Mouse (Mus musculus) c-Kit-positive CD71-positive TER-119-negative erythroid progenitor cells, embryonic 14.5 days (primary cell): ENCODE data around the gene Lsm10.
A peak's percentile ranks its signal among the peaks of the same experiment; 100 is the strongest.

Experiments
- DNase-seq: peaks from one replicate; pipeline ENCODE4 v3.0.0-alpha.2; 2013; ENCODE audit warnings: low read depth

The Lsm10 gene

GRCm38 (mm10) chr4:126096464-126097111 lies at the start of gene Lsm10:
Gene Lsm10, plus strand, starts transcription at chr4:126096623.
- DNase-seq = peak; percentile 93

- DNase-seq = peak; percentile 85
Measured at GRCm38 (mm10) chr4:126046851-126047585, 49.4 kb upstream of the Lsm10 start, which contains the start of gene Mrps15. Gene Mrps15, plus strand, starts transcription at chr4:126046925.

DNA sequence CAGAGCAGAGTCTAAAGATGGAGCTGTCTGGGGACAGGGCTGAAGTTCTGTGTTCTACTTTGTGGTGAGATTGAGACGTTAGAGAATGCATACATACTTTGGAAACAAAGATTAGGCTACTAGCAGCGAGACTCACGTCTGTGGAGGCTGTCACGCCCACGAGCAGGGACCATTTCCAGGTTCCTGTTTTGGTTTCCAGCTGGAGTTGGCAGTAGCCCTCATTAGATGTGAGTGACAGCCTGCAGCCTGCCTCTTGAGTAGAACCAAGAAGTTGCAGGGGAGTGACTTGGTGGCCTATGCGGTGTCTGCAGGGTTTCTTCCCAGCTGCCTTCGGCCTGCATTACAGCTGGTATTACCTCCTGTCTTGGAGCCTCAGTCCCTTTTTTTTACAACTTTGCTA lies 44.8 kb upstream of the Lsm10 start:
- no peak for DNase-seq

DNA sequence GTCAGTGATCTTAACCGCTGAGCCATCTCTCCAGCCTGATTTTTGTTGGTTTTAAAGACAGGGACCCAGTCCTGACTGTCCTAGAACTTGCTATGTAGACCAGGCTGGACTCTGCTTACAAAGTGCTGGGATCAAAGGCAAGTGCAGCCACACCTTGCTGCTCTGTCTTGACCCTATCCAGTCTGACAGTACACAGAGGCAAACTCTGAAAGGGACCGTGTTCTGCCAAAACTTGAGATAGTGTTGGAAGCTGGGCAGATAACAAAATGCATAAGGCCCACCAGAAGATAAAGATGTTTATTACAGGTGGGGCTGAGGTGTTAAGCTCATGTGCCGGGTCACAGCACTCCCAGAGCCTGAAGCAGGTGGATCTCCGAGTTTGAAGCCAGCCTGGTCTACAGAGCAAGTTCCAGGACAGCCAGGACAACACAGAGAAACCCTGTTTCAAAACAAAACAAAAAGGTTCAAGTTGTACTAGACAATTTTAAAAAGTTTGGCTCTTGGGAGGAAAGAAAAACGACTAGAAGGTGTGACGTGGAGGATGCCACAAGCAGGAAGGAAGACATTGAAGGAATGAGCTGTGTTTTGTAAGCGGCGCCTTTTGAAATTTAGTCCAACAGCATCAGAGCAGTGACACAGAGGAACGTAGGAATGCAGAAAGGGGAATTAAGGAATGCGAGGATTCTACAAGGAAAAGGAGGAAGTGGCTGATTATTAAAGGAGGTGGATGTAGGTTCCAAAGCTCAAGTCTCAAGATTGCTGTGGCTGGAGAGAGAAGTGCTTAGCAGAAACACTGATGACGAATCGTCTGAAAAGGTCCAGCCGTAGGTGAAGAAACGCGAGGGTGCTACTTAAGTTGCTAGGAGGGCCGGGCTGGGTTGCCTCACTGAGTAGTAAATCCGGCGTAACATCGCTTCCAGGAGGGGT lies 39.0 kb upstream of the Lsm10 start:
- DNase-seq = peak; percentile 28

DNA sequence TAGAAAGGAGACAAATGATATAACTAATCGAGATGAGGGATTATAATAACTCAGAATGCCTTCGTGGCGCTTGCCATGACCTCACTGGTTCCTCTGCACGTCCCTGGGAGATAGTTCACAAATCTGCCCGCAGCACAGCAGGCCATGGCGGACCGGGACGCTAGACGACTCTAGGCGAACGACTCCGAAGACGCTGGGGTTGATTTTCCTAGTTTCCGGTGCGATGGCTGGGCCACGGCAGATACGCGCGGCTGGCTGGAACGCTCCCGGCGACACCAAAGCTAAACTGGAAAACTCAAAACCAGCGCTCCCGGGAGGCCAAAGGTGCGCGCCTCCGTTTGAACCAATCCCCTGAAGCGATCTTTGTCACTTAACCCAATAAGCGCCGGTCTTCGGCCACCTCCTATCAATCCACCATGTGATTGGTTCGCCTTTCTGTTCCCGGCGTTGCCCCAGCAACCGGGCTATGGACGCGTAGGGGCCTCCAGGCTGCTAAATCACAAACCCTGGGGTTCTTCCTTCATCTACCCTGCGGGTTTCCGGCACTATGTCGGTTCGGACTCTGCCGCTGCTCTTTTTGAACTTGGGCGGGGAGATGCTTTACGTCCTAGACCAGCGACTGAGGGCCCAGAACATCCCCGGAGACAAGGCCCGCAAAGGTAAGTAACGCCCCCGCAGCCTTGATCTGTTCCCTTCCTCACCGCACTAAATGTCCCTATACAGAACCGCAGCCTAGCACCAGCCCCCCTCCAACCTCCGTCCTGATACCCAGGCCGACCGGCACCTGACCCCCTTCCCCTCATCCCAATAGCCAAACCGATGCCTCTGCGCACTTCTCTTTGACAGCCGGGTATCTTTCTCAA lies 38.1 kb upstream of the Lsm10 start, which contains the start of gene Oscp1:
TSS of gene Oscp1 (plus strand) at position 432 of the 863 bp plus-strand sequence.
- peak; percentile 91 for DNase-seq

DNA sequence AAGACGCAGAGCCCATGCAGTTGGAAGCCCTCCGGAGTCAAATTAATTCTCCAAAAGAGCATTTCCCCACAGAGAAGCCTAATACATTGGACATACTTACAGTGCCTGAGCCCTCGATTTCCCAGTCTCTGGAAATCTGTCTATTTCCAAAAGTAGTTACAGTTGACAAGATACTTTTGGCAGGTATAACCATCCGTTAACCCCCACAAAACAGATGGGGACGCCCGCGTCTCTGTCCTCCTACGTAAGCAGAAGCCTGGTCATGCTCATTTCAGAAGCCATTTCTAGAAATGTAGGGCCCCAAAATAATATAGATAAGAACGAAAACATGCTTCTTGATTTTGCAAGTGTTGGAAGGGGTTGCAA lies 37.4 kb upstream of the Lsm10 start:
- DNase-seq = no peak

- peak; percentile 29 for DNase-seq
Measured at GRCm38 (mm10) chr4:126062856-126063255, 33.6 kb upstream of the Lsm10 start.

DNA sequence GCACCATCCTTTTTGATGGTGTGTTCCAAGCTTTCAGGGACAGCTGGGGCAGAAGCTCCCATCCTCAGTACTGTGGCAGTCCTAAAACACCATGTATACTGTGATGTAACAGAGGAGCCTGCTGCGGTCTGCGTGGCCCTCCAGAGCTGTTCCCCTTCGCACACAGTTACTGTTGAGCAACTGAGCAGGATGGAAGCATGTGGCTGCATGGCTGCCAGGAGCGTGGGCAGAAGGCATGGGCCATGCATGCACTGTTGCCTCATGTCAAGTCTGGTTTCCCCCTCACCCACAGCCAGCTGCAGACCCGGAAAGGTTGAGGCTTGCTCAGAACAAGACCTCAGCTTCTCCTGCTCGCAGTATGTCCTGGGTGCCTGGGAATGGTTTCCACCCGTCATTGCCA lies 31.2 kb upstream of the Lsm10 start:
- no peak for DNase-seq

DNA sequence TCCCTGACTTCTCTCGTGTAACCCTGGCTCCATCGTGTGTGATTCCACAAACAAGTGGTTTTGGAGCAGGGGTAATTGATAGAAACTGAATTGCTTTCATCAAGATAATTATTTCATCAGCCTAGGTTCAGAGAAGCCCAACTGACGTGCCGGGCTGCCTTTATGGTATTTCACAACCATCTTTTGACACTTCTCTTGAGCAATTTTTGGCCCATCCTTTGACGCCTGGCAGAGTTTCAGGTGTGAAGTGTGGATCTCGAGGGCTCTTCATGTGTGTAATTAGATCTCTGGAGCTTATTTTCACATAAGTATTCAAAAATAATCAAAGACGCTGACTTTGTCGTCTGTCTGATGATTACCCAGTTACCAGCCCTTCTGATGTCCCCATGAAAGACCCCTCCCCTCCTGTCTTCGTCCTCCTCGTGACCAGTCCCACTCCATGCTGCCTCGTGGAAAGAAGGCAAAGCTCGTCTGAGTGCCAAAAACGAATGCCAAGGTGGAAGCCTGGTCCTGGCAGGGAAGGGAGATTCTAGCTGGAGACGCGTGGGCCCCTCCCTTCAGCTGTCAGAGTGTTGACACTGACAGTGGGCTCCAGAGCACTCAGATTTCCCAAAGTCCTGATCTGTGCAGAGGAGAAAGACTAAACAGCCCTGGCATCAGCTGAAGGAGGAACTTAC lies 28.9 kb upstream of the Lsm10 start:
- no peak for DNase-seq

DNA sequence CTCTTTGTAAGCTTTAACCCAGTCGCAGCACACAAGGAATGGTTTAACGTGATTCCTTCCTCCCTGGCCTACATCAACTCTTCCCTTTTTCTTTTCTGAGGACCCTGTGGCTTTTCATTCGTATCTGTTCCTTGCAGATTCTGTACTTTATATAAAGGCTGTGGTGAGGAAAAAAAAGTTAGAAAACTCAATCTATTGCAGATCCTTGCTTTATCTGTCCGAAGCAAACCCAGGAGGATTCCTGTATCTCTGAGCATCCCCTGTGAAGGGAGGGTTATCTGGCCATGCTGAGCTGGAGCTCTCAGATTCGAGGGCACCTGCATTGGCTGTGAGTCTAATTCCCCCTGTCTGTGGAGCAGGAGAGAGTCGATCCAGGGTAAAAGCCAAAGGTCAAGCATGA lies 27.6 kb upstream of the Lsm10 start:
- DNase-seq = no peak

GRCm38 (mm10) chr4:126077833-126078232 lies 18.6 kb upstream of the Lsm10 start:
- no peak for DNase-seq

GRCm38 (mm10) chr4:126079266-126079665 lies 17.2 kb upstream of the Lsm10 start:
- no peak for DNase-seq

- no peak for DNase-seq
Measured at GRCm38 (mm10) chr4:126081601-126082000, 14.8 kb upstream of the Lsm10 start.

- no peak for DNase-seq
Measured at GRCm38 (mm10) chr4:126083021-126083420, 13.4 kb upstream of the Lsm10 start.

GRCm38 (mm10) chr4:126084382-126084781 lies 12.0 kb upstream of the Lsm10 start:
- DNase-seq = no peak

- DNase-seq = peak; percentile 73
Measured at GRCm38 (mm10) chr4:126085996-126086576, 10.3 kb upstream of the Lsm10 start.

DNA sequence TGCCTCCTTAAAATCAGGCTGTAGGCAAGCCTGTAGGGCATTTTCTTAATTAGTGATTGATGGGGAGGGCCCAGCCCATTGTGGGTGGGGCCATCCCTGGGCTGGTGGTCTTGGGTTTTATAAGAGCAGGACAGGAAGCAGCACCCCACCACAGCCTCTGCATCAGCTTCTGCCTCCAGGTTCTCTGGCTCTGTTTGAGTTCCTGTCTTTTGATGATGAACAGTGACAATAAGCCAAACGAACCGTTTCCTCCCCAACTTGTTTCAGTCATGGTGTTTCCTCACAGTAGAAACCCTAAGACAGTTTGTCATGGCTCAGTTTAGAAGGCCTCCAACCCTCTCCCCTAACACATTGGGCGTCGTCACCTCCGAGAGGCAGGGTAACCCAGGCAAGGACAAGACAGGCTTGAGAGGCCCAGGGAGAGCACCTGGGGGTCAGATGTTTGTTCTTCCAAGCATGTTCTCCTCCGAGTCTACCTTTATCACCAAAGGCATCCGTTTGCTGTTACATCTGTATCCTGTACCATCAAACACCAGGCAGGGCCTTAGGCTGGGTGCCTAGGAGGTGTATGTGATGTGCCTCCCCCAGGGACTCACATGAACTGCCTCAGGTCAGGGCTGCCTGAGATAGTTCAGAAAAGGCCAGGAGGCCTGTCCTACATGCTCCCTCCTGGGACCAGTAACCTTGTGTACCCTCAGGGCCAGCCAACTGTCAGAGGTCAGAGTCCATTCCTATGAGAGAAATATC lies 6.1 kb upstream of the Lsm10 start:
- no peak for DNase-seq

DNA sequence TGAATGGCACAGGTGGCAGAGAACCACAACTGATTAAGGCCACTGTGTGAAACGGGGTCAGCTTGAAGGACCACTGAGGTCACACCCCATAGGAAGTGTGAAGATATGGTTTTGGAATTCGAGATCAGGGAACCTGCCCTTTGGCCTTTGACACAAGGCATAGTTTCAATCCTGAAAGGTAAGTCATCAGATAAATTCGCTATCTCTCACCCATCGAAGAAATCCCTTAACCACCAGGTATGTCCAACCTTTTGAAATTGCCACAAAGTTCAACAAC lies 5.6 kb upstream of the Lsm10 start:
- no peak for DNase-seq

DNA sequence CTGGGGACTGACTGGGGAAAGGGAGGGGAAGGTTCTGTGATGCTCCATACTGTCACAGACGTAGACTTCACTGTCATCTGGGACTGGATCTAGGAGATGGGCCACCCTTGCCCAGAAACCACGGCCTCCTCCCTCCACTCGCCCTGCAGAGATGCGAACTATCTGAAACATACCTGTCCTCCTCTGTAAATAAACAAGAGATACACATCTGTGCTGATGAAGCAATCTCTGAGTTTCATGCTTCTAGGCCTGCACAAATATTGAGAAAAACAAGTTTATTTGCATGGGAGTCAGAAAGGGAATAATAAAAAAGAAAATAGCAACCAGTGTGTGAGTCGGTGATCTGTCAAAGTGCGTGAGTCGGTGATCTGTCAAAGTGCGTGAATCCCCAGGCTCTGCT lies 4.5 kb upstream of the Lsm10 start:
- DNase-seq = no peak
